9 mouse cellular contexts compared by ENCODE assay signal in genomic region chr7:67013211-67013895, GRCm38 (mm10).
A peak's percentile ranks its signal among the peaks of the same experiment; 100 is the strongest.
DNase-seq lines count a peak whose midpoint lies in the region; ATAC-seq lines count a peak whose summit lies in the region.
"Had no signal": no experiment of that assay in that cellular context is flagged by ENCODE, and none has a peak within 500 bp of the region (broad histone marks: within the 10 kb centered on the region; RNA-seq: fewer than 3 reads in every experiment).

No protein-coding gene starts in this region.

- H3K27ac ChIP-seq in liver, embryonic 11.5 days (ENCODE audit: low read depth, low read length), result no peak overlapping the region
- H3K27ac ChIP-seq: stomach, embryonic 15.5 days had no signal

- no peaks in the 10 kb centered on the region for H3K36me3 ChIP-seq in liver, embryonic 11.5 days (ENCODE audit: control insufficient read depth, insufficient read depth, low read length)
- H3K36me3 ChIP-seq: stomach, embryonic 15.5 days had no signal

- ATAC-seq in liver, embryonic 11.5 days (replicated peaks; ENCODE audit: low FRiP score), result no peak

- DNase-seq in urinary bladder, postnatal 14 days (ENCODE audit: low spot score), result peak; percentile 38
- no peak for DNase-seq in urinary bladder, adult 2 months (ENCODE audit: low spot score)
- DNase-seq in gastrocnemius, adult 18-20 months (ENCODE audit: low spot score), result peak; percentile 21
- DNase-seq in heart, postnatal 14 days, result peak; percentile 57 to 67
- no peak for DNase-seq in left cerebral cortex, postnatal 36 days (ENCODE audit: low spot score in 2 of 2)
- DNase-seq in thymus, postnatal 0 days (ENCODE audit: low spot score), result no peak
- no peak for DNase-seq in liver, embryonic 11.5 days (ENCODE audit: low spot score)
- DNase-seq in urinary bladder, postnatal 10 days (ENCODE audit: low spot score), result no peak

- no peak overlapping the region for H3K4me3 ChIP-seq in liver, embryonic 11.5 days (ENCODE audit: low read depth, low read length)
- H3K4me3 ChIP-seq: stomach, embryonic 15.5 days had no signal

- peaks cover 2% of the 10 kb centered on the region; the same call in 1 of the 2 replicates for H3K4me1 ChIP-seq in liver, embryonic 11.5 days (replicated peaks; ENCODE audit: control insufficient read depth, insufficient read depth, low read length)

- no peak overlapping the region for H3K4me2 ChIP-seq in liver, embryonic 11.5 days
- H3K4me2 ChIP-seq: stomach, embryonic 15.5 days had no signal

- 74% methylated on average over 12 of the region's 12 CpGs for WGBS in liver, embryonic 11.5 days

- intact Hi-C loops in heart, postnatal 14 days (cut with DNase I), result loop anchor here (5.0 kb wide), 1 partner anchor 171 kb away; no protein-coding TSS in a partner anchor
- intact Hi-C loops in left cerebral cortex, postnatal 36 days (cut with DNase I), result no loop called here

- 0 out of 2 replicates have a peak, but pooled peaks cover 2% of the 10 kb centered on the region for H3K9me3 ChIP-seq in liver, embryonic 11.5 days (ENCODE audit: control insufficient read depth, low read length)
- H3K9me3 ChIP-seq: stomach, embryonic 15.5 days had no signal

- no peak overlapping the region for H3K9ac ChIP-seq in liver, embryonic 11.5 days (ENCODE audit: low read depth, low read length)
- H3K9ac ChIP-seq: stomach, embryonic 15.5 days had no signal

- H3K27me3 ChIP-seq in liver, embryonic 11.5 days (replicated peaks; ENCODE audit: control insufficient read depth, insufficient read depth, low read length), result no peaks in the 10 kb centered on the region
- H3K27me3 ChIP-seq: stomach, embryonic 15.5 days had no signal

Comparison
In these comparisons a context has a peak if more than half of its experiments do, and no peak if none do; other contexts are left out.
1. DNase-seq: peak in urinary bladder, postnatal 14 days (single experiment), gastrocnemius, adult 18-20 months (single experiment) and heart, postnatal 14 days (2 of 2); none in urinary bladder, adult 2 months (single experiment), left cerebral cortex, postnatal 36 days (0 of 2), thymus, postnatal 0 days (single experiment), liver, embryonic 11.5 days (single experiment) and urinary bladder, postnatal 10 days (single experiment).